Mouse (Mus musculus): Measurements from ENCODE around the gene Cd151.

DNA sequence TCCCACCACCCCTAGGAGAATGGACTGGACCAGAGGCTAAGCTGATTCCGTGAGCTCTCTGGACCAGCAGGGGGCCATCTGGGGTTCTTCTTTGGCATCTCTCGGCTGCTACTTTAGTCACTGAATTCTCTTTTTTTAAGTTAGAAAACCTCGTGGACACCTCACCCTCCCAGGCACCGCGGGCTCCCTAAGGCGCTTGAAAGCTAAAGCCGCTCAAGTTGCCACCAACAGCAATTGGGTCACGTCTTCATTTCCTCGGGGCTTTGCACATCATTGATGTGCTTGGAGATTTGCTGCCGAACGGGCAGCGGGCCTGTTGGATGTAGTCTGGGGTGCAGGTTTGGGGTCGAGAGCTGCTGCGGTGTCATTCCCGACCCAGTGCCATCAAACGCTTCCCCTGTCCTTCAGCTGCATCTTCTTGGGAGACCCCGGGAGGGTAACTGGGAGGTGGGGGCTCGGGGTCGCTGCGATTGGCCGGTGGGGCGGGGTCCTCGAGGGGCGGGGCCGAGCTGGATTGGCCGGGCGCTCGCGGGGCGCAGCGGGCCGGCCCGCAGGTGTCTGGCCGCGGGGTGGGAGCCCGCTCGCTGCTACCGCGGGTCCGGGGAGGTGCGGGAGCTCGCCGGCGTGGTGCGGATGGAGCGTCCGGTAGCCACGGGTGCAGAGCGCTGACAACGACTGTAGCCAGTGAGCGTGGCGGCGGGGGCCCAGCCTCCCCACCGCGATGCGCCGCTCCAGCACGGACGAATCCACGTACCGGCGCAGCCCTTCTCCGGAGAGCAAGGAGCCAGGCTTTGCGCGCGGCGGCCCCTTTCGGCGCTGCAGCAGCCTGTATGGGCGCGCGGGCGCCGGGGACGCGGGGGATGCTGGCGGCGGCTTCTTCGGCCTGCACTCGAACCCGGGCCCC lies 14.6 kb downstream of the Cd151 start:
- TF ChIP-seq CTCF (IDR thresholded peaks at IDR 0.05; ENCODE audit: low read depth, low read length) (peak; percentile 33; the same call in 1 of the 2 replicates), POLR2A (IDR thresholded peaks at IDR 0.05; ENCODE audit: extremely low read depth, insufficient read depth, low read length) (no peak)
